Mouse (Mus musculus) ZHBTc4 (cell line): ENCODE results near the gene Tmem108.

Source experiments
- DNase-seq: peaks from one replicate; pipeline ENCODE4 v3.0.0-alpha.2; 2011; ENCODE audit warnings: low read depth, low spot score

Gene Tmem108

DNA sequence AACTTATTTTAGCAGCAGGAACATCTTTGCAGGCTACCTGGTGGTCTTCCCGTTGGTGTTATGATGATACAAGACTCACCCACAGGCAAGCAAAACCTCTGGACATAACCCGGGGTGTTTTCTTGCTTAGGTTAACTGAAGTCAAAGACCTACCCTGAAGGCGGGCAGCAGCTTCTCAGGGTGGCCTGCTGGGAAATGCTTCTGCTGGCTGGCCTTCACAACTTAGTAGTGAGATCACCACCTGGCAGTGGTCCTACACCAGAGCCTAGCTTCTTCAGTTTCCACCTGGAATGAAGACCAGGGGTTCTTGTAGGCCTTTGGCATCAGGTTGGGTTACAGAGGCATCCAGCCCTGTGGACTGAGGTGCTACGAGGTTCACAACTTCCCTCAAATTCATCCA is 169.7 kb downstream of the Tmem108 start:
- no peak for DNase-seq

GRCm38 (mm10) chr9:103590801-103591200 is 170.8 kb downstream of the Tmem108 start:
- DNase-seq, result no peak

DNA sequence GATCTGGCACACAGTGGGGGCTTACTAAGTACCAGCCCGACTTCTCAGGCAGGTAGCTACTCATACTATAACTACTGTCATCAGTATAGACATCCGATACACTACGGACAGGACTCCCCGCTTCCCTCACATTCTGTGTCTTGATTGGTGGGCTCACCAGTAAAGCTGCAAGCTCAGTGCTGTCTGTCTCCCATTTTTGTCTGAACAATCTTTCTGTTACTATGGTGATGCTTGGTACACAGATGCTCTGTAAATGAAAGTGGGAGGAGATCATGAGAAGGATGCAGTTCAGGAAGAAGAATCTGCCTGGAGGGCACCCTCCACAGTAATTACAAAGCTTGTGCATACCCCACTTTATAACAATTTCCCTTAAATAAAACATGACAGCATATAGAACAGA is 176.8 kb downstream of the Tmem108 start:
- no peak for DNase-seq

- DNase-seq, result no peak
Observed at GRCm38 (mm10) chr9:103582249-103582961, 179.2 kb downstream of the Tmem108 start.

DNA sequence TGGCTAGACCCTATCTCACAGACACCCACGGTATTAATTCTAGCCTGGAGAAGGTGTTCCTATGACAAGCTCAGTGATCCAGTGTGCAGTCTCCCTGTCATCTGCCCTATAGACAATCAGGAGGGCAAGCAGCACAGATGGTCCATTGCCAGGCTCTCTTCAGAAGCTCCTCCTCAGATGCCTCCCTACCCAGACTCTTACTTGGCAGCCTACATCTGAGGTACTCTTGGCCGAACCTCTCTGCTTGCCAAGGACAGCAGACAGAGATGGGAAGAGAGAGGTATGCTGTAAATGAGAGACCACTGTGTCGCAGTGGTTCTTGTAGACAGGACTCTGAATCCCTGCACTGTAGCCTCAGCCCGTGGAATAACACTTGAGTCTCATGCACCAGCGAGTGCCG is 181.0 kb downstream of the Tmem108 start:
- DNase-seq, result no peak

DNA sequence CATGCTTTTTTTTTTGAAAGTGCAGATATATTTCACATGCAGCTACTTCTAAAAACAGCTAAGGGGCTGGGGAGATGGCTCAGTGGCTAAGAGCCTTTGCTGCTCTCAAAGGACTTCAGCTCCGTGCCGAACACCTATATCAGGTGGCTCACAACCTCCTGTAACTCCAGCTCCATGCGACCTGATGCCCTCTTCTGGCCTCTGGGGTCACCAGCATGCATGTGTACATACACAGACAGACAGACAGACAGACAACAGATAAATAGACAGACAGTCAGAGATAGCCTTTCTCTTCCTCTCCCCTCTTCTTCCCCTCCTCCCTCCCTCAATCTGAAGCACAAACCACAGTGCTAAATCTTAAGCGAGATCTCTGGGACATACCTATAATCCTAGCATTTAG is 181.5 kb downstream of the Tmem108 start:
- no peak for DNase-seq

- no peak for DNase-seq
Observed at GRCm38 (mm10) chr9:103579411-103580026, 182.1 kb downstream of the Tmem108 start.

DNA sequence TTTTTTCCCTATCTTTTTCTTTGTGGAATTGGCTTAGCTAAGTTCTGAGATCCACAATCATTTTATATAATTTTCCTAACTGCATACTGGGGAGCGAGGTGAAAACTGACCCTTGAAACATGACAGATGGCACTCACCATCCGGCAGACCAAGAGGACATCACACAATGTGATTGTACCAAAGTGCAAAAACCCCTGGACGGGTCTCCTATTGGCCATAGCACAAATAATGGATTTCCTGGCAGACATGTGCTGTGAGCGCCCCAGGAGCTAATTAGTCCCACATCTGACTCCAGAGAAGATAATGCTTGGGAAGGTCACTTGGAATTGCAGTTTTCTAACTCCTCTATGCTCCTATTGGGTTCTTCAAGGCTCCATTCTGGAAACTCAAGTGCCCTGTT is 183.9 kb downstream of the Tmem108 start:
- DNase-seq, result no peak

DNA sequence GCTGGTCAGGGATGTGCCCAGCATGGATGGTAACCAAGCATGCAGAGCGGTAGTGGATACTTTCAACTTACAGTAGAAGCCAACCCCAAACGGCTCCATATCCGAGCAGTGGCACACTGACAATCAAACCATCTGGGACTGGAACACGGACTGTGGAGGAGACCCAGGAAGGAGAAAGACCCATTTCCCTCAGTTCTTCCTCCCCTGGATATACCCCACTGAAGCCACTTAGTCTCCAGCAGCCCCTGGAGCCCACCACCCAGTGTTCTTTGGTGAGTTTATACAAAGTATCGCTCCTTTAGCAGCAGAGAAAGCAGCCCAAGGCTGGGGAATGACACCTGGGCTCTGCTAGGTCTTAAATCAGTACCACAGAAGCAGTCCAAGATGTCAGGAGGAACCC is 184.5 kb downstream of the Tmem108 start:
- no peak for DNase-seq

- DNase-seq, result peak; percentile 70
Observed at GRCm38 (mm10) chr9:103575901-103576300, 185.7 kb downstream of the Tmem108 start.

DNA sequence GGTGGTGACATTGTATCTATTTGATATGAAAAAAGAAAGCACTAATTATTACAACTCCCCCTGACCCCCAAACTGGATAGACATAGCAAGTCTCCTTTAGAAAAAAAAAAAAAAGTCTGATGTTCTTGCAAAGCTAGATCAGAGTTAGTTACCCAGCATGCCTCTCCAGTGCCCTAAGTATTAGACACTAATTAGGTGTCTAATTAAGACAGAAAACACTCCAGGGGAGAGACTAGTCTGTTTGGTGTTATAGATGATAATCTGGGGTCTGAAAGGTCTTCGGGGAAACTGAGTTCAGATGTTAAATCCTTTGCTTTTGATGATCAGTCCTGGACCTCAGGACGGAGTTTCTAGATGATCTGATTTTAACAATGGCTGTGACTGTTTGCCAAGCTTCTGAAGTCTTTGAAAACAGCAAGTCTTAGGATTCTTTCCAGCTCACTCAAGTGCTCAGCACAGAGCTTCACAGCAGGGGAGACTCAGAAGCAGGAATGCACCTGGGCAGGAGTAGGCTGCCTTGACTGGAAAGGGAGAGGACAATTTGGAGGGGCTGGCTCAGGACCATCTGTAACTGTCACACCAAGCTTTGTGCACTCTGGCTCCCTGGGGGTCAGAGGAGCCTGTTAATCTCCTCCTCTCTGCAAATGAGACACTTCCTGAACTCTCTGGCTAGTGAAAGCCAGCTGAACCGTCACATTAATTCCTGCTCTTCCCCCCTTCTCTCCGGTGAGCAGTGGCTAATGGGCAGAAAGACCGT is 187.5 kb downstream of the Tmem108 start:
- peak; percentile 85 for DNase-seq

GRCm38 (mm10) chr9:103570158-103570741 is 191.4 kb downstream of the Tmem108 start:
- no peak for DNase-seq

DNA sequence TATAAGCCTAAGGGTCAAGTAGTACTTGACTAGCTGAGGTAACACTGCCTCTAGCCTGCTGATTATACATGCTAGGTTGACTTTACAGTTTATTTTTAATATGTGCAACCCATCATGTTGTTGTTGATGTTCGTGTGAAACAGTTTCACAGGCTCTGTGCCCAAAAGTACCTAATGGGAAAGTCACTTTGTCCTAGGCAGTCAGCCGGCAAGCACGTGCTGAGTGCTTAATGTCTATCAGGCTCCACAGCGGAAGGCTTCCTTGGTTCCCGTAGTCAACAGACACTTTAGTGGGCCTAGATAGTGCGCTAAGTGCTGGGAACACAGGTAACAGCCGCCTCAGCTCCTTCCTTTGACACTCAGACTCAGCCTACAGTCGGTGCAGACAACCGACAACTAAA is 192.7 kb downstream of the Tmem108 start:
- DNase-seq, result no peak

GRCm38 (mm10) chr9:103565186-103565585 is 196.5 kb downstream of the Tmem108 start:
- no peak for DNase-seq

DNA sequence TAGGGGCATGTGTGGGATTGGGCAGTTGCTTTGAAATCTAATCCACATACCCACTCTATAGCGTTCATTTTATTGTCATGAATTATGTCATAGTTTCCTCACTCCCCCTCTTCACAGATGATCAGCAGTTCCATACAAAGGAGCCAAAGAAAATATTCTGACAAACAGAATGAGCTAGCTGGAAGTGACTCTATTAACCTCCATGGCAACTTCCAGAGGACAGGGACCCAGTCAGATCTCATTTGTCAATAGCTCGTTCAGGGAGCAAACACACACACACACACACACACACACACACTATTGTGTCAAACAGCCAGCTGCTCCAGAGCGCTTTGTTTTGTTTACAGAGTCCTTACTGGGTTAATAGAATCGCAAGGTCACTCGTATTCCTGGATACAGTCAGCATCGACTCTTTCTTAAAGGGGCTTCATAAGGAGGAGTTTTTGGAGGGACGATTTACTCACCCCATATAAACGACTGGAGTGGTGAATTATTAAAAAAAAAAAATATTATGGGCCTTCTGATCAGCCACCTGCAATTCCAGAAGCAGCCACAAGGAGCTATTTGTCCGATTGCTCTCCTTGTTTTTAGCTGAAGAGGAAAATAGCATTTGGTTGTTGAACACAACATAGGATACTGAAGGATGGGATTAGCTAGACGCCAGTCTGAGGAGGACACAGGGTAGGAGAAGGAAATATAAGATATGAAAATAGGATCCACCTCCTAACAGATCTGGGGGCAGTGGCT is 197.6 kb downstream of the Tmem108 start:
- peak; percentile 34 for DNase-seq

GRCm38 (mm10) chr9:103562063-103562462 is 199.6 kb downstream of the Tmem108 start:
- peak; percentile 16 for DNase-seq

DNA sequence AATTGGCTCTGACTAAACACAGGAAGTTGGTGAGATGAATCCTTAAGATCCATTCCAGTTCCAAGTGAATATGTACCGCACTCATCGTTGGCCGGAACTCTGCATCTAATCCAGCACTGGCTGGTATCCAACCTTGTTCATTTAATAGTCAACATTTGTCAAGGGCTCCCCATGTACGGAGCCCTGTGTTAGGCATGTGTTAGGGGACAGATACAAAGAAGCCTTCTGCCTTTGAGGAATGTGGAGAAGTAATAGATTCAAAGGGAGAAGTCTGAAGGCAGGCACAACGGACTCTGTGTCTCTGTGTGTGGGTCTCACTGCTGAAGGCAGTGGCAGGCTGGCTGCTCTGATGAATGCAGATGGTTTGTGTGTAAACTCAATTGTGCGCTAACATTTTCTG is 202.9 kb downstream of the Tmem108 start:
- no peak for DNase-seq

DNA sequence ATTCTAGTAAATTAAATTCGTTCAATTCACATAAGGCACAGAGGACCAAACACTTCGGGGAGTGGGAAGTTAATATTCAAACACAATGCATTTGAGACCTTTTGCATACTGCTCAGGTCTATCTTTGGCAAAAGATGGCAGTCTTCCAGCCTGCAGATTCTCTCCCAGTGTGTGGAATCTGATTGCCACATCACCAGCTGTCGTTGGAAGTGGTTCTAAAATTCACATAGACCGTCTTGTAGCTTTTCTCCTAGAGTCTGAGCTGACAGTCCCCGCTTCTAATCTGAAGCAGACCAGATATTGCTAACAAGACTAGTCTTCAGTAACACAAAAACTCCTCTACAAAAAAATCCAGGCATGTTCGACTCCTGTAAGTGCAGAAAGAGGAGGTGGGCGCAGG is 203.4 kb downstream of the Tmem108 start:
- DNase-seq, result no peak

GRCm38 (mm10) chr9:103557085-103557484 is 204.6 kb downstream of the Tmem108 start:
- no peak for DNase-seq

- DNase-seq, result no peak
Observed at GRCm38 (mm10) chr9:103555334-103555733, 206.3 kb downstream of the Tmem108 start.

DNA sequence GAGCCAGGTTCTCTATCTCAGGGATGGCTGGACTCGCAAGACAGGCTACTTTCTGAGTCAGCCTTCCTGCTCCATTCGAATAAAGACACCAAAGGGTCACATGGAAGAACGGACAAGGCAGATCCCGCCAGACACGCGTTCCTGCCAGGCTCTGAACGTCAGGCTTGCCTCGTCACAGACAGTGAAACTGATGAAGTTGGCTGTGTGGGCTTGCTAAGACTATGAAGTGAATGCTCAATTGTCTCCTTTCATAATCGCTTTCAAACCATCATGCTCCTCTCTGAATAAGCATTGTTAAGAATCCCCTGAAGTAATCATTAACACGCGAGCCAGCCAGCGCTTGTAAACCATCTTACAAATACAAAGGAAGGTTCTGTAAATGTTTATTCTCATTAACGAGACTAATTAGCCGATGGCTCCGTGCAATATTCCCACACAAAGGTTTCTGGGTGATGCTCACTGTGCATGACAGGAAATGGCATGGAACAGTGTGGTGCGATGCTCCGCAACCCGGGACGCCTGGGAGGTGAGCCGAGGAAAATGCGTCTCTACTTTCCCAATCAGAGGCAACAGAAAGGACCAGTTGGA is 210.9 kb downstream of the Tmem108 start:
- no peak for DNase-seq
